Mouse (Mus musculus): Measurements from ENCODE around the gene Ift88. TPM values are rescaled to one million over a fixed set of nuclear protein-coding genes. Genes with fewer than 3 reads are reported as not detected.

The Ift88 gene
- polyA plus RNA-seq, 1 experiment from 2014 or later, result 21.1 TPM

DNA sequence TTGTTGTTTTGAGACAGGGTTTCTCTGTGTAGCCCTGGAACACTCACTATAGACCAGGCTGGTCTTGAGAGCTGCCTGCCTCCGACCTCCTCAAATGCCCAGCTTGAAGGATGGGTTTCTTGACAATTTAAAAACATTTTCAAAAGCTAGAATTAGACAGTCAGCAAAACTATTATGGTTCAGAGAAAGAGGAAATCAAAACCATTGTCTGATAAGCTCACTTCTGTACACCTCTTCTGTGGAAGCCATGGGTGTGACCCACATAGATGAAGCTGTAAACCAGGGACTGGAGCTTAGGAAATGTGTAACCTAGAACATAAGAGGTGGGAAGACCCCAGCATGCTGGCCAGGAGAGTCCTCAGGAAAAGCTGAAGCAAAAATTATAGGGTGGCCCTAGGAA lies 133.1 kb downstream of the Ift88 start:
- Histone ChIP-seq H3K9ac (no peak overlapping the region), H3K4me2 (no peak overlapping the region)
- WGBS, result 97% methylated on average over 1 of the region's 1 CpGs

DNA sequence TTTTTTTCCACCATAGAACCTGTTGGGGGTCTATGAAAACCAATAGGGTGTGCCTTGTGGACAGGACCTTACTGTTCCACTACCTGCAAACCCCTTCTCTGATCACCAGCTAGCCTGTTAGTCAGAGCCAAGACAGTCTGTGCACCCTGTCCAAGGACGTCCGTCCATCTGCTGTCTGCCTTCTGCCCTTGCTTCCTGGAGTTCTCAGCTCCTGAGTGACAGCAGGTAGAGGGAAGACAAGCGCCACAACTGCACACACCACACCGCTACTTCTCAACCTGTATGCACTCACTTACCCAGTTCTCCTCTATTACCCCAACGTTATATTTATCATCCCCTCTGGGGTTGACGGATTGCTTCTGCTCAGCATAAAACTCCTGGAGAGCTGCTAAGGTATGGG lies 141.8 kb downstream of the Ift88 start:
- H3K4me3 ChIP-seq, result no peak overlapping the region
- H3K27ac ChIP-seq, result no peak overlapping the region
- H3K4me2 ChIP-seq, result no peak overlapping the region
- H3K36me3 ChIP-seq, result peaks cover 4% of the 10 kb centered on the region
- peaks cover 2% of the 10 kb centered on the region for H3K4me1 ChIP-seq (replicated peaks)
- H3K9ac ChIP-seq, result no peak overlapping the region
- no peak for ATAC-seq (ENCODE audit: low FRiP score)
- WGBS, result 93% methylated on average over 6 of the region's 6 CpGs
- no peaks in the 10 kb centered on the region for H3K27me3 ChIP-seq
- H3K9me3 ChIP-seq, result no peaks in the 10 kb centered on the region

More for the DNA sequence above, 133.1 kb downstream of the Ift88 start:
- Histone ChIP-seq H3K36me3 (peaks cover 7% of the 10 kb centered on the region), H3K9me3 (no peaks in the 10 kb centered on the region), H3K27ac (no peak overlapping the region), H3K4me1 (replicated peaks) (no peaks in the 10 kb centered on the region), H3K4me3 (no peak overlapping the region), H3K27me3 (no peaks in the 10 kb centered on the region)
- no peak for ATAC-seq (ENCODE audit: low FRiP score)

Other genes starting within 250 kb of the Ift88 start
- gene Cryl1, start 25.5 kb upstream of the Ift88 start, polyA plus RNA-seq (2015; fragmentation: Nextera tagmentation; extraction: Ambion mirVana), result 9.2 and 10.8 TPM in 2 replicates
- gene Il17d, start 100.7 kb downstream of the Ift88 start, polyA plus RNA-seq (2015; fragmentation: Nextera tagmentation; extraction: Ambion mirVana), result 3.8 and 4.0 TPM in 2 replicates
- 93.9 and 95.1 TPM in 2 replicates for gene Eef1akmt1, start 147.6 kb downstream of the Ift88 start, polyA plus RNA-seq (2015; fragmentation: Nextera tagmentation; extraction: Ambion mirVana)
- gene Xpo4, start 241.4 kb downstream of the Ift88 start, polyA plus RNA-seq (2015; fragmentation: Nextera tagmentation; extraction: Ambion mirVana), result 11.6 and 14.9 TPM in 2 replicates